22 mouse cellular contexts compared by ENCODE assay signal in genomic region chr1:151769200-151769913, GRCm38 (mm10). TPM values are rescaled to one million over a fixed set of nuclear protein-coding genes. Genes with fewer than 3 reads are reported as not detected.
DNase-seq lines count a peak whose midpoint lies in the region; ATAC-seq and TF ChIP-seq lines count a peak whose summit lies in the region.
"Had no signal": no experiment of that assay in that cellular context is flagged by ENCODE, and none has a peak within 500 bp of the region (broad histone marks: within the 10 kb centered on the region; RNA-seq: fewer than 3 reads in every experiment).

No protein-coding gene starts in this region.

- H3K4me2 ChIP-seq in forebrain, embryonic 11.5 days (ENCODE audit: low read depth, low read length, severe bottlenecking): no peak overlapping the region
- no peak overlapping the region for H3K4me2 ChIP-seq in forebrain, embryonic 15.5 days (replicated peaks)
- no peak overlapping the region for H3K4me2 ChIP-seq in midbrain, postnatal 0 days (ENCODE audit: low read depth, low read length, poor library complexity, severe bottlenecking)
- H3K4me2 ChIP-seq: heart, embryonic 15.5 days; lung, embryonic 14.5 days had no signal

- TF ChIP-seq CTCF in midbrain, postnatal 0 days (IDR thresholded peaks at IDR 0.05): no peak

- intact Hi-C loops in left cerebral cortex, postnatal 4 days (cut with DNase I): no loop called here

- H3K4me1 ChIP-seq in forebrain, embryonic 11.5 days (replicated peaks; ENCODE audit: control insufficient read depth, insufficient read depth, low read length): no peaks in the 10 kb centered on the region
- H3K4me1 ChIP-seq in forebrain, embryonic 10.5 days: peaks cover 14% of the 10 kb centered on the region
- peaks cover 6% of the 10 kb centered on the region; the same call in 1 of the 2 replicates for H3K4me1 ChIP-seq in forebrain, embryonic 15.5 days
- H3K4me1 ChIP-seq in midbrain, postnatal 0 days (ENCODE audit: insufficient read depth, low read length): no peaks in the 10 kb centered on the region
- H3K4me1 ChIP-seq: heart, embryonic 15.5 days had no signal

- ATAC-seq in forebrain, embryonic 11.5 days (replicated peaks; ENCODE audit: low FRiP score): peak; percentile 70; the same call in 1 of the 2 replicates
- 0 out of 2 replicates have a peak, but pooled peaks have one; percentile 55 for ATAC-seq in forebrain, embryonic 15.5 days (replicated peaks)
- ATAC-seq in midbrain, postnatal 0 days (ENCODE audit: low FRiP score): no peak
- ATAC-seq: inflammation-experienced regulatory T-cells, adult 6 months had no signal

- peak; percentile 54 for DNase-seq in forebrain, embryonic 11.5 days (ENCODE audit: low spot score)
- no peak for DNase-seq in forebrain, embryonic 10.5 days (ENCODE audit: extremely low spot score, low spot score)
- peak; percentile 13 for DNase-seq in left cerebral cortex, postnatal 4 days
- DNase-seq in left cerebral cortex, adult 9 months (ENCODE audit: low spot score in 2 of 2): no peak
- DNase-seq in midbrain, postnatal 0 days (ENCODE audit: low spot score): peak; percentile 19
- DNase-seq in layer of hippocampus, postnatal 25 days (ENCODE audit: extremely low spot score in 1 of 2, low spot score in 1 of 2): no peak
- no peak for DNase-seq in ovary, adult 18-20 months (ENCODE audit: low spot score)
- DNase-seq: adrenal gland, adult 8-10 months; B cell, adult 2 months; cerebellum, adult 18-20 months; cerebellum, postnatal 36 days; heart, postnatal 4 days; kidney, adult 8-10 months; kidney, postnatal 25 days; lung, embryonic 14.5 days had no signal

- H3K4me3 ChIP-seq in forebrain, embryonic 11.5 days (ENCODE audit: low read depth, low read length): no peak overlapping the region
- no peak overlapping the region for H3K4me3 ChIP-seq in forebrain, embryonic 10.5 days
- H3K4me3 ChIP-seq in forebrain, embryonic 15.5 days: no peak overlapping the region
- no peak overlapping the region for H3K4me3 ChIP-seq in midbrain, postnatal 0 days (ENCODE audit: low read depth, low read length)
- H3K4me3 ChIP-seq: heart, embryonic 15.5 days; layer of hippocampus, adult 2 months had no signal

- no peak overlapping the region for H3K27ac ChIP-seq in forebrain, embryonic 11.5 days (ENCODE audit: low read depth, low read length)
- H3K27ac ChIP-seq in forebrain, embryonic 10.5 days: no peak overlapping the region
- no peak overlapping the region for H3K27ac ChIP-seq in forebrain, embryonic 15.5 days (replicated peaks)
- H3K27ac ChIP-seq in midbrain, postnatal 0 days (ENCODE audit: low read depth, low read length): no peak overlapping the region
- H3K27ac ChIP-seq: heart, embryonic 15.5 days; layer of hippocampus, adult 2 months; liver, embryonic 14.5 days had no signal

- H3K9me3 ChIP-seq in forebrain, embryonic 11.5 days (ENCODE audit: control insufficient read depth, low read length): no peaks in the 10 kb centered on the region
- no peaks in the 10 kb centered on the region for H3K9me3 ChIP-seq in forebrain, embryonic 10.5 days
- no peaks in the 10 kb centered on the region for H3K9me3 ChIP-seq in forebrain, embryonic 15.5 days
- H3K9me3 ChIP-seq in midbrain, postnatal 0 days (ENCODE audit: low read length): no peaks in the 10 kb centered on the region
- H3K9me3 ChIP-seq: G1E; heart, embryonic 15.5 days had no signal

- no peaks in the 10 kb centered on the region for H3K36me3 ChIP-seq in forebrain, embryonic 11.5 days (ENCODE audit: control insufficient read depth, insufficient read depth, low read length)
- H3K36me3 ChIP-seq in forebrain, embryonic 10.5 days (replicated peaks): peaks cover 9% of the 10 kb centered on the region
- peaks cover 12% of the 10 kb centered on the region; the same call in 1 of the 2 replicates for H3K36me3 ChIP-seq in forebrain, embryonic 15.5 days
- peaks cover 14% of the 10 kb centered on the region for H3K36me3 ChIP-seq in midbrain, postnatal 0 days (ENCODE audit: insufficient read depth, low read length)

- no peak overlapping the region for H3K9ac ChIP-seq in forebrain, embryonic 11.5 days (ENCODE audit: low read length)
- no peak overlapping the region for H3K9ac ChIP-seq in forebrain, embryonic 15.5 days (replicated peaks)
- no peak overlapping the region for H3K9ac ChIP-seq in midbrain, postnatal 0 days (replicated peaks; ENCODE audit: low read length, poor library complexity, severe bottlenecking)
- H3K9ac ChIP-seq: heart, embryonic 15.5 days; liver, embryonic 14.5 days; lung, embryonic 14.5 days had no signal

- no peaks in the 10 kb centered on the region for H3K27me3 ChIP-seq in forebrain, embryonic 11.5 days (ENCODE audit: control insufficient read depth, insufficient read depth, low read length)
- no peaks in the 10 kb centered on the region for H3K27me3 ChIP-seq in forebrain, embryonic 10.5 days (ENCODE audit: poor library complexity, severe bottlenecking)
- no peaks in the 10 kb centered on the region for H3K27me3 ChIP-seq in forebrain, embryonic 15.5 days
- no peaks in the 10 kb centered on the region for H3K27me3 ChIP-seq in midbrain, postnatal 0 days (ENCODE audit: insufficient read depth, low read length)
- H3K27me3 ChIP-seq: CH12.LX; heart, embryonic 15.5 days had no signal

- WGBS in forebrain, embryonic 11.5 days: 53% methylated on average over 3 of the region's 3 CpGs
- 70% methylated on average over 3 of the region's 3 CpGs for WGBS in forebrain, embryonic 10.5 days
- 27% methylated on average over 3 of the region's 3 CpGs for WGBS in forebrain, embryonic 15.5 days
- WGBS in midbrain, postnatal 0 days: 52% methylated on average over 3 of the region's 3 CpGs

RNA-seq across cellular contexts. Expression of gene Edem3, which starts 14.2 kb away (rescaled TPM):
- polyA plus RNA-seq in forebrain, embryonic 11.5 days (2014; fragmentation: Nextera tagmentation; extraction: Ambion mirVana): 22.9 and 23.0 TPM in 2 replicates
- polyA plus RNA-seq in forebrain, embryonic 10.5 days (2016; fragmentation: Nextera tagmentation; extraction: Ambion mirVana): 14.4 and 14.8 TPM in 2 replicates
- total RNA-seq in left cerebral cortex, postnatal 4 days (2021): 10 to 100 TPM; 47.1 to 47.5 TPM
- 17.4 and 19.2 TPM in 2 replicates for polyA plus RNA-seq in forebrain, embryonic 15.5 days (2015; fragmentation: Nextera tagmentation; extraction: Ambion mirVana)
- total RNA-seq in midbrain, postnatal 0 days (2014; rRNA removed): 40.8 and 54.0 TPM in 2 replicates
- 11.3 and 13.2 TPM in 2 replicates for polyA plus RNA-seq in midbrain, postnatal 0 days (2015; fragmentation: Nextera tagmentation; extraction: Ambion mirVana)
- total RNA-seq in layer of hippocampus, postnatal 25 days (2021): 10 to 100 TPM; 38.6 to 38.9 TPM

Comparison
In these comparisons a context has a peak if more than half of its experiments do, and no peak if none do; other contexts are left out.
1. DNase-seq: peak in forebrain, embryonic 11.5 days (single experiment), left cerebral cortex, postnatal 4 days (single experiment) and midbrain, postnatal 0 days (single experiment); none in forebrain, embryonic 10.5 days (single experiment), left cerebral cortex, adult 9 months (0 of 2), layer of hippocampus, postnatal 25 days (0 of 2) and ovary, adult 18-20 months (single experiment).